Mouse (Mus musculus) ovary, postnatal 14 days (tissue): ENCODE results near the gene Clmp.
A peak's percentile ranks its signal among the peaks of the same experiment; 100 is the strongest.
"Not testable (repeated sequence)": the region's sequence is repeated elsewhere in the genome, so short reads cannot be mapped to it uniquely, and the experiment has no call there.

ENCODE experiments used
- DNase-seq: peaks from one replicate; pipeline ENCODE4 v3.0.0; 2022; ENCODE audit warnings: low spot score

Gene Clmp

GRCm38 (mm10) chr9:40731591-40732048 lies 45.9 kb downstream of the Clmp start:
- DNase-seq: no peak

- no peak for DNase-seq
Observed at GRCm38 (mm10) chr9:40732302-40732701, 46.5 kb downstream of the Clmp start.

- DNase-seq: no peak
Observed at GRCm38 (mm10) chr9:40737117-40737516, 51.4 kb downstream of the Clmp start.

- DNase-seq: no peak
Observed at GRCm38 (mm10) chr9:40743525-40744034, 57.8 kb downstream of the Clmp start.

GRCm38 (mm10) chr9:40744233-40744632 lies 58.5 kb downstream of the Clmp start:
- DNase-seq: no peak

GRCm38 (mm10) chr9:40746796-40747195 lies 61.0 kb downstream of the Clmp start:
- DNase-seq: no peak

GRCm38 (mm10) chr9:40747249-40747648 lies 61.5 kb downstream of the Clmp start:
- no peak for DNase-seq

GRCm38 (mm10) chr9:40749832-40750620 lies 64.3 kb downstream of the Clmp start:
- no peak for DNase-seq

GRCm38 (mm10) chr9:40751749-40752148 lies 66.0 kb downstream of the Clmp start:
- no peak for DNase-seq

- DNase-seq: peak; percentile 36
Observed at GRCm38 (mm10) chr9:40756401-40756800, 70.6 kb downstream of the Clmp start.

GRCm38 (mm10) chr9:40757105-40757626 lies 71.4 kb downstream of the Clmp start:
- DNase-seq: peak; percentile 29

GRCm38 (mm10) chr9:40757685-40758270 lies 72.0 kb downstream of the Clmp start:
- DNase-seq: peak; percentile 36

GRCm38 (mm10) chr9:40762354-40762753 lies 76.6 kb downstream of the Clmp start:
- no peak for DNase-seq

- DNase-seq: no peak
Observed at GRCm38 (mm10) chr9:40764887-40765580, 79.3 kb downstream of the Clmp start.

- DNase-seq: no peak
Observed at GRCm38 (mm10) chr9:40765581-40765940, 79.8 kb downstream of the Clmp start.

GRCm38 (mm10) chr9:40766058-40766605 lies 80.4 kb downstream of the Clmp start:
- DNase-seq: no peak

GRCm38 (mm10) chr9:40767946-40768345 lies 82.2 kb downstream of the Clmp start:
- no peak for DNase-seq

- no peak for DNase-seq
Observed at GRCm38 (mm10) chr9:40772246-40772645, 86.5 kb downstream of the Clmp start.

- not testable (repeated sequence) for DNase-seq
Observed at GRCm38 (mm10) chr9:40773142-40773541, 87.4 kb downstream of the Clmp start.

- DNase-seq: no peak
Observed at GRCm38 (mm10) chr9:40773869-40774268, 88.1 kb downstream of the Clmp start.

GRCm38 (mm10) chr9:40776044-40776443 lies 90.3 kb downstream of the Clmp start:
- no peak for DNase-seq
